Mouse (Mus musculus) limb, embryonic 15.5 days (tissue): ENCODE data around the gene Dysf. TPM values are rescaled to one million over a fixed set of nuclear protein-coding genes. Genes with fewer than 3 reads are reported as not detected.

ENCODE experiments used
- ATAC-seq: fragments of 200-750 bp; cut with Nextera tagmentation; 2 replicates; pipeline ENCODE4 v1.8.0; 2017; ENCODE audit warnings: low read depth, moderate TSS enrichment; ENCODE audit not compliant: insufficient number of reproducible peaks, low FRiP score, low TSS enrichment
- H3K27ac ChIP-seq: fragments of 300-500 bp; sonication (generic); 2 replicates; pipeline ENCODE4 v1.5.1; 2015; ENCODE audit warnings: moderate library complexity, mild to moderate bottlenecking, inconsistent platforms
- H3K27me3 ChIP-seq: fragments of 300-500 bp; sonication (generic); 2 replicates; pipeline ENCODE4 v1.6.1; 2015; ENCODE audit warnings: inconsistent platforms
- H3K36me3 ChIP-seq: fragments of 300-500 bp; sonication (generic); 2 replicates; pipeline ENCODE4 v1.6.1; 2015; ENCODE audit warnings: inconsistent platforms
- H3K4me1 ChIP-seq: fragments of 300-500 bp; sonication (generic); 2 replicates; pipeline ENCODE4 v1.6.1; 2015; ENCODE audit warnings: inconsistent platforms
- H3K4me2 ChIP-seq: fragments of 300-500 bp; sonication (generic); 2 replicates; pipeline ENCODE4 v1.6.1; 2015; ENCODE audit warnings: mild to moderate bottlenecking, inconsistent platforms
- H3K4me3 ChIP-seq: fragments of 300-500 bp; sonication (generic); 2 replicates; pipeline ENCODE4 v1.5.1; 2015; ENCODE audit warnings: mild to moderate bottlenecking, inconsistent platforms
- H3K9ac ChIP-seq: fragments of 300-500 bp; sonication (generic); 2 replicates; pipeline ENCODE4 v1.6.1; 2015; ENCODE audit warnings: inconsistent platforms
- H3K9me3 ChIP-seq: fragments of 300-500 bp; sonication (generic); 2 replicates; pipeline ENCODE4 v1.6.1; 2016; ENCODE audit warnings: inconsistent platforms
- WGBS: fragments of 180-500 bp; shearing (Covaris S2); methylation state at CpG from one replicate; pipeline ENCODE4 v1.1.7; 2015; 5-methylcytosine and 5-hydroxymethylcytosine counted together
- polyA plus RNA-seq: library from polyadenylated mRNA; unstranded; fragments of >200 nt; fragmentation: Nextera tagmentation; extraction: Ambion mirVana; gene quantifications from 2 replicates; pipeline ENCODE4 v1.2.1, GENCODE M21; 2015

Dysf gene
- polyA plus RNA-seq, 1 experiment from 2014 or later = 11.0 TPM

GRCm38 (mm10) chr6:84053874-84054530 lies 45.6 kb downstream of the Dysf start:
- WGBS = 75% methylated on average over 9 of the region's 9 CpGs
- Histone ChIP-seq H3K9me3 (no peaks in the 10 kb centered on the region), H3K36me3 (no peaks in the 10 kb centered on the region), H3K27ac (no peak overlapping the region), H3K27me3 (no peaks in the 10 kb centered on the region), H3K9ac (no peak overlapping the region), H3K4me1 (no peaks in the 10 kb centered on the region), H3K4me3 (no peak overlapping the region), H3K4me2 (no peak overlapping the region)
- ATAC-seq = no peak

- Histone ChIP-seq H3K4me2 (no peak overlapping the region), H3K36me3 (no peaks in the 10 kb centered on the region), H3K9ac (no peak overlapping the region), H3K4me1 (no peaks in the 10 kb centered on the region), H3K27ac (no peak overlapping the region), H3K27me3 (no peaks in the 10 kb centered on the region), H3K9me3 (no peaks in the 10 kb centered on the region), H3K4me3 (no peak overlapping the region)
- 28% methylated on average over 1 of the region's 1 CpGs for WGBS
- ATAC-seq = no peak
These were observed 47.2 kb downstream of the Dysf start for GRCm38 (mm10) chr6:84055619-84056018.

GRCm38 (mm10) chr6:84057216-84057615 lies 48.8 kb downstream of the Dysf start:
- Histone ChIP-seq H3K27me3 (no peaks in the 10 kb centered on the region), H3K4me1 (no peaks in the 10 kb centered on the region), H3K27ac (no peak overlapping the region), H3K4me3 (no peak overlapping the region), H3K9me3 (no peaks in the 10 kb centered on the region), H3K4me2 (no peak overlapping the region), H3K9ac (no peak overlapping the region), H3K36me3 (no peaks in the 10 kb centered on the region)
- no peak for ATAC-seq
- 80% methylated on average over 8 of the region's 8 CpGs for WGBS

- no peak for ATAC-seq
- no peaks in the 10 kb centered on the region for H3K4me1 ChIP-seq
- H3K4me2 ChIP-seq = no peak overlapping the region
- 59% methylated on average over 5 of the region's 5 CpGs for WGBS
- no peaks in the 10 kb centered on the region for H3K27me3 ChIP-seq
- H3K9me3 ChIP-seq = no peaks in the 10 kb centered on the region
- H3K4me3 ChIP-seq = no peak overlapping the region
- H3K27ac ChIP-seq = no peak overlapping the region
- no peak overlapping the region for H3K9ac ChIP-seq
- H3K36me3 ChIP-seq = no peaks in the 10 kb centered on the region
These were observed 50.3 kb downstream of the Dysf start for GRCm38 (mm10) chr6:84058671-84059141.

GRCm38 (mm10) chr6:84059771-84060414 lies 51.5 kb downstream of the Dysf start:
- 46% methylated on average over 4 of the region's 4 CpGs for WGBS
- H3K27me3 ChIP-seq = no peaks in the 10 kb centered on the region
- H3K27ac ChIP-seq = no peak overlapping the region
- no peak overlapping the region for H3K9ac ChIP-seq
- no peak for ATAC-seq
- no peaks in the 10 kb centered on the region for H3K9me3 ChIP-seq
- H3K36me3 ChIP-seq = no peaks in the 10 kb centered on the region
- H3K4me2 ChIP-seq = no peak overlapping the region
- H3K4me3 ChIP-seq = no peak overlapping the region
- H3K4me1 ChIP-seq = no peaks in the 10 kb centered on the region

GRCm38 (mm10) chr6:84061328-84061727 lies 52.9 kb downstream of the Dysf start:
- no peak for ATAC-seq
- H3K36me3 ChIP-seq = no peaks in the 10 kb centered on the region
- H3K27me3 ChIP-seq = no peaks in the 10 kb centered on the region
- no peaks in the 10 kb centered on the region for H3K4me1 ChIP-seq
- H3K27ac ChIP-seq = no peak overlapping the region
- WGBS = 5% methylated on average over 5 of the region's 5 CpGs
- no peak overlapping the region for H3K4me3 ChIP-seq
- no peaks in the 10 kb centered on the region for H3K9me3 ChIP-seq
- no peak overlapping the region for H3K9ac ChIP-seq
- H3K4me2 ChIP-seq = no peak overlapping the region

- H3K36me3 ChIP-seq = no peaks in the 10 kb centered on the region
- no peak overlapping the region for H3K4me3 ChIP-seq
- H3K27me3 ChIP-seq = no peaks in the 10 kb centered on the region
- no peak overlapping the region for H3K27ac ChIP-seq
- no peak overlapping the region for H3K4me2 ChIP-seq
- WGBS = 61% methylated on average over 5 of the region's 5 CpGs
- H3K9me3 ChIP-seq = no peaks in the 10 kb centered on the region
- H3K9ac ChIP-seq = no peak overlapping the region
- no peaks in the 10 kb centered on the region for H3K4me1 ChIP-seq
- ATAC-seq = no peak
These were observed 54.2 kb downstream of the Dysf start for GRCm38 (mm10) chr6:84062541-84062940.

- no peak for ATAC-seq
- no peak overlapping the region for H3K27ac ChIP-seq
- H3K27me3 ChIP-seq = no peaks in the 10 kb centered on the region
- no peak overlapping the region for H3K4me2 ChIP-seq
- no peak overlapping the region for H3K4me3 ChIP-seq
- 62% methylated on average over 5 of the region's 5 CpGs for WGBS
- no peaks in the 10 kb centered on the region for H3K36me3 ChIP-seq
- H3K9me3 ChIP-seq = no peaks in the 10 kb centered on the region
- no peak overlapping the region for H3K9ac ChIP-seq
- no peaks in the 10 kb centered on the region for H3K4me1 ChIP-seq
These were observed 59.8 kb downstream of the Dysf start for GRCm38 (mm10) chr6:84068236-84068635.

- Histone ChIP-seq H3K4me3 (no peak overlapping the region), H3K27me3 (no peaks in the 10 kb centered on the region), H3K4me2 (no peak overlapping the region), H3K36me3 (no peaks in the 10 kb centered on the region), H3K4me1 (no peaks in the 10 kb centered on the region), H3K9ac (no peak overlapping the region), H3K27ac (no peak overlapping the region), H3K9me3 (no peaks in the 10 kb centered on the region)
- no peak for ATAC-seq
- 43% methylated on average over 6 of the region's 6 CpGs for WGBS
These were observed 61.9 kb downstream of the Dysf start for GRCm38 (mm10) chr6:84070251-84070650.

GRCm38 (mm10) chr6:84072574-84072973 lies 64.2 kb downstream of the Dysf start:
- 69% methylated on average over 9 of the region's 9 CpGs for WGBS
- no peak for ATAC-seq
- Histone ChIP-seq H3K27ac (no peak overlapping the region), H3K36me3 (no peaks in the 10 kb centered on the region), H3K27me3 (no peaks in the 10 kb centered on the region), H3K9ac (no peak overlapping the region), H3K4me2 (no peak overlapping the region), H3K4me1 (no peaks in the 10 kb centered on the region), H3K9me3 (no peaks in the 10 kb centered on the region), H3K4me3 (no peak overlapping the region)

- Histone ChIP-seq H3K4me2 (no peak overlapping the region), H3K9me3 (no peaks in the 10 kb centered on the region), H3K9ac (no peak overlapping the region), H3K4me3 (no peak overlapping the region), H3K27me3 (no peaks in the 10 kb centered on the region), H3K4me1 (no peaks in the 10 kb centered on the region), H3K27ac (no peak overlapping the region), H3K36me3 (no peaks in the 10 kb centered on the region)
- peak; percentile 63 for ATAC-seq
- 42% methylated on average over 1 of the region's 1 CpGs for WGBS
These were observed 69.8 kb downstream of the Dysf start for GRCm38 (mm10) chr6:84078172-84078571.

- Histone ChIP-seq H3K36me3 (no peaks in the 10 kb centered on the region), H3K4me3 (no peak overlapping the region), H3K9ac (no peak overlapping the region), H3K9me3 (no peaks in the 10 kb centered on the region), H3K27ac (no peak overlapping the region), H3K4me1 (peaks cover 14% of the 10 kb centered on the region), H3K4me2 (no peak overlapping the region), H3K27me3 (no peaks in the 10 kb centered on the region)
- 85% methylated on average over 3 of the region's 3 CpGs for WGBS
- ATAC-seq = no peak
These were observed 72.2 kb downstream of the Dysf start for GRCm38 (mm10) chr6:84080631-84081030.
